In genomic region chr4:45013537-45013936, GRCm38 (mm10) we compare ENCODE assay signal across 8 mouse cellular contexts. TPM values are rescaled to one million over a fixed set of nuclear protein-coding genes. Genes with fewer than 3 reads are reported as not detected.
A peak's percentile ranks its signal among the peaks of the same experiment; 100 is the strongest.
DNase-seq lines count a peak whose midpoint lies in the region; ATAC-seq lines count a peak whose summit lies in the region.

No protein-coding gene starts in this region.

- H3K4me1 ChIP-seq in kidney, embryonic 15.5 days, result peaks cover 28% of the 10 kb centered on the region
- H3K4me1 ChIP-seq in hindbrain, embryonic 11.5 days (replicated peaks; ENCODE audit: control insufficient read depth, insufficient read depth, low read length), result peaks cover 7% of the 10 kb centered on the region; the same call in 1 of the 2 replicates
- peaks cover 33% of the 10 kb centered on the region for H3K4me1 ChIP-seq in midbrain, embryonic 13.5 days (replicated peaks)

- H3K27me3 ChIP-seq in kidney, embryonic 15.5 days, result no peaks in the 10 kb centered on the region
- no peaks in the 10 kb centered on the region for H3K27me3 ChIP-seq in hindbrain, embryonic 11.5 days (ENCODE audit: control insufficient read depth, insufficient read depth, low read length)
- no peaks in the 10 kb centered on the region for H3K27me3 ChIP-seq in midbrain, embryonic 13.5 days

- H3K4me3 ChIP-seq in kidney, embryonic 15.5 days (replicated peaks), result peak overlapping the region; percentile 67
- peak overlapping the region; percentile 61 for H3K4me3 ChIP-seq in hindbrain, embryonic 11.5 days (ENCODE audit: low read depth, low read length)
- H3K4me3 ChIP-seq in midbrain, embryonic 13.5 days (replicated peaks), result peak overlapping the region; percentile 68

- H3K9ac ChIP-seq in kidney, embryonic 15.5 days, result peak overlapping the region; percentile 58
- no peak overlapping the region; the same call in 1 of the 2 replicates for H3K9ac ChIP-seq in hindbrain, embryonic 11.5 days (ENCODE audit: low read depth, low read length)
- H3K9ac ChIP-seq in midbrain, embryonic 13.5 days (replicated peaks), result peak overlapping the region; percentile 77

- H3K27ac ChIP-seq in kidney, embryonic 15.5 days, result peak overlapping the region; percentile 84; the same call in 1 of the 2 replicates
- H3K27ac ChIP-seq in hindbrain, embryonic 11.5 days (ENCODE audit: low read depth, low read length), result no peak overlapping the region
- H3K27ac ChIP-seq in midbrain, embryonic 13.5 days, result no peak overlapping the region

- peak overlapping the region; percentile 66 for H3K4me2 ChIP-seq in kidney, embryonic 15.5 days
- H3K4me2 ChIP-seq in hindbrain, embryonic 11.5 days (replicated peaks; ENCODE audit: low read depth, low read length), result peak overlapping the region; percentile 68
- peak overlapping the region; percentile 78 for H3K4me2 ChIP-seq in midbrain, embryonic 13.5 days (replicated peaks)

- no peaks in the 10 kb centered on the region for H3K36me3 ChIP-seq in kidney, embryonic 15.5 days
- H3K36me3 ChIP-seq in hindbrain, embryonic 11.5 days (ENCODE audit: control insufficient read depth, insufficient read depth, low read length), result no peaks in the 10 kb centered on the region
- no peaks in the 10 kb centered on the region for H3K36me3 ChIP-seq in midbrain, embryonic 13.5 days

- no peak for ATAC-seq in kidney, embryonic 15.5 days (replicated peaks; ENCODE audit: low FRiP score)
- no peak for ATAC-seq in hindbrain, embryonic 11.5 days (ENCODE audit: low FRiP score)
- no peak for ATAC-seq in midbrain, embryonic 13.5 days

- H3K9me3 ChIP-seq in kidney, embryonic 15.5 days (replicated peaks), result no peaks in the 10 kb centered on the region
- no peaks in the 10 kb centered on the region for H3K9me3 ChIP-seq in hindbrain, embryonic 11.5 days (ENCODE audit: control insufficient read depth, low read length)
- no peaks in the 10 kb centered on the region for H3K9me3 ChIP-seq in midbrain, embryonic 13.5 days

- DNase-seq in kidney, adult 11 months, result no peak
- peak; percentile 54 for DNase-seq in ZHBTc4 (ENCODE audit: low read depth, low spot score)
- DNase-seq in hindbrain, embryonic 11.5 days (ENCODE audit: low spot score), result no peak
- no peak for DNase-seq in urinary bladder, postnatal 25 days (ENCODE audit: low spot score)
- DNase-seq in urinary bladder, postnatal 4 days (ENCODE audit: low spot score in 2 of 2), result no peak
- DNase-seq in spleen, postnatal 36 days (ENCODE audit: low spot score in 2 of 2), result no peak

- 4% methylated on average over 2 of the region's 2 CpGs for WGBS in kidney, embryonic 15.5 days
- WGBS in hindbrain, embryonic 11.5 days, result 5% methylated on average over 2 of the region's 2 CpGs
- 13% methylated on average over 2 of the region's 2 CpGs for WGBS in midbrain, embryonic 13.5 days

RNA-seq across cellular contexts. Expression of gene Zbtb5, which starts 1.3 kb away (rescaled TPM):
- 23.0 and 24.1 TPM in 2 replicates for polyA plus RNA-seq in kidney, embryonic 15.5 days (2015; fragmentation: Nextera tagmentation; extraction: Ambion mirVana)
- 42.7 and 44.9 TPM in 2 replicates for polyA plus RNA-seq in hindbrain, embryonic 11.5 days (2014; fragmentation: Nextera tagmentation; extraction: Ambion mirVana)
- polyA plus RNA-seq in midbrain, embryonic 13.5 days (2015; fragmentation: Nextera tagmentation; extraction: Ambion mirVana), result 52.1 and 54.8 TPM in 2 replicates

RNA-seq across cellular contexts. Expression of gene Polr1e, which starts 4.8 kb away (rescaled TPM):
- polyA plus RNA-seq in kidney, embryonic 15.5 days (2015; fragmentation: Nextera tagmentation; extraction: Ambion mirVana), result 40.9 and 48.4 TPM in 2 replicates
- polyA plus RNA-seq in hindbrain, embryonic 11.5 days (2014; fragmentation: Nextera tagmentation; extraction: Ambion mirVana), result 61.7 and 62.3 TPM in 2 replicates
- 36.7 and 37.3 TPM in 2 replicates for polyA plus RNA-seq in midbrain, embryonic 13.5 days (2015; fragmentation: Nextera tagmentation; extraction: Ambion mirVana)

RNA-seq across cellular contexts. Expression of gene Grhpr, which starts 32.3 kb away (rescaled TPM):
- polyA plus RNA-seq in kidney, embryonic 15.5 days (2015; fragmentation: Nextera tagmentation; extraction: Ambion mirVana), result 86.7 and 97.2 TPM in 2 replicates
- polyA plus RNA-seq in hindbrain, embryonic 11.5 days (2014; fragmentation: Nextera tagmentation; extraction: Ambion mirVana), result 39.0 and 46.9 TPM in 2 replicates
- polyA plus RNA-seq in midbrain, embryonic 13.5 days (2015; fragmentation: Nextera tagmentation; extraction: Ambion mirVana), result 20.7 and 23.0 TPM in 2 replicates
